Mouse (Mus musculus): Measurements from ENCODE around the gene Hsd3b7. TPM values are rescaled to one million over a fixed set of nuclear protein-coding genes. Genes with fewer than 3 reads are reported as not detected.
"Not testable (repeated sequence)": the region's sequence is repeated elsewhere in the genome, so short reads cannot be mapped to it uniquely, and the experiment has no call there.

Hsd3b7 gene
- total RNA-seq, 2 experiments from 2014 or later, result 3.3 to 5.8 TPM

GRCm38 (mm10) chr7:127815116-127815665 is 14.8 kb downstream of the Hsd3b7 start:
- no peak for DNase-seq
- intact Hi-C loops (cut with DNase I), result no loop called here

- intact Hi-C loops (cut with DNase I), result no loop called here
- peak; percentile 43 for DNase-seq
Measured at GRCm38 (mm10) chr7:127815954-127816821, 15.8 kb downstream of the Hsd3b7 start.

GRCm38 (mm10) chr7:127817053-127817452 is 16.6 kb downstream of the Hsd3b7 start:
- intact Hi-C loops (cut with DNase I), result no loop called here
- DNase-seq, result no peak

GRCm38 (mm10) chr7:127817776-127818175 is 17.4 kb downstream of the Hsd3b7 start:
- no peak for DNase-seq
- intact Hi-C loops (cut with DNase I), result no loop called here

GRCm38 (mm10) chr7:127820836-127821509 is 20.6 kb downstream of the Hsd3b7 start:
- no peak for DNase-seq
- intact Hi-C loops (cut with DNase I), result no loop called here

GRCm38 (mm10) chr7:127822494-127822893 is 22.1 kb downstream of the Hsd3b7 start:
- no peak for DNase-seq
- intact Hi-C loops (cut with DNase I), result no loop called here

- DNase-seq, result peak; percentile 21
- intact Hi-C loops (cut with DNase I), result no loop called here
Measured at GRCm38 (mm10) chr7:127823236-127824171, 23.1 kb downstream of the Hsd3b7 start.

GRCm38 (mm10) chr7:127824176-127824871 is 23.9 kb downstream of the Hsd3b7 start, which contains the start of the genes Stx4a and Stx1b:
TSS of gene Stx4a (plus strand) at chr7:127824294.
TSS of gene Stx1b (minus strand) at chr7:127824549.
- intact Hi-C loops (cut with DNase I), result no loop called here
- peak; percentile 91 for DNase-seq

GRCm38 (mm10) chr7:127835550-127835949 is 35.1 kb downstream of the Hsd3b7 start:
- intact Hi-C loops (cut with DNase I), result no loop called here
- DNase-seq, result no peak

GRCm38 (mm10) chr7:127837473-127837872 is 37.1 kb downstream of the Hsd3b7 start:
- intact Hi-C loops (cut with DNase I), result no loop called here
- no peak for DNase-seq

- intact Hi-C loops (cut with DNase I), result not testable (repeated sequence)
Measured at GRCm38 (mm10) chr7:127837878-127838277, 37.5 kb downstream of the Hsd3b7 start.

GRCm38 (mm10) chr7:127840031-127840430 is 39.6 kb downstream of the Hsd3b7 start:
- intact Hi-C loops (cut with DNase I); DNase-seq: not testable (repeated sequence)

More at GRCm38 (mm10) chr7:127837878-127838277, 37.5 kb downstream of the Hsd3b7 start:
- DNase-seq, result not testable (repeated sequence)

GRCm38 (mm10) chr7:127840886-127841285 is 40.5 kb downstream of the Hsd3b7 start:
- peak; percentile 42 for DNase-seq
- intact Hi-C loops (cut with DNase I), result no loop called here

GRCm38 (mm10) chr7:127841340-127842000 is 41.1 kb downstream of the Hsd3b7 start:
- peak; percentile 96 for DNase-seq
- intact Hi-C loops (cut with DNase I), result no loop called here

- intact Hi-C loops (cut with DNase I), result no loop called here
- peak; percentile 73 for DNase-seq
Measured at GRCm38 (mm10) chr7:127842001-127842718, 41.8 kb downstream of the Hsd3b7 start.

GRCm38 (mm10) chr7:127849973-127850875 is 49.8 kb downstream of the Hsd3b7 start:
- no peak for DNase-seq
- intact Hi-C loops (cut with DNase I), result no loop called here

GRCm38 (mm10) chr7:127850906-127851305 is 50.5 kb downstream of the Hsd3b7 start:
- intact Hi-C loops (cut with DNase I), result no loop called here
- DNase-seq, result no peak

All from left cerebral cortex, postnatal 4 days (tissue).